Mouse (Mus musculus) liver, postnatal 0 days (tissue): ENCODE results near the gene Tut1. TPM values are rescaled to one million over a fixed set of nuclear protein-coding genes. Genes with fewer than 3 reads are reported as not detected.

Experiments
- ATAC-seq: fragments of 200-750 bp; cut with Nextera tagmentation; 2 replicates; pipeline ENCODE4 v1.8.0; 2017; ENCODE audit warnings: mild to moderate bottlenecking, moderate library complexity
- DNase-seq: peaks from one replicate; pipeline ENCODE4 v3.0.0-alpha.2; 2016
- H3K27ac ChIP-seq: fragments of 300-500 bp; sonication (generic); 2 replicates; pipeline ENCODE4 v1.5.1; 2014; ENCODE audit warnings: antibody characterized with exemption, moderate library complexity, mild to moderate bottlenecking, low read depth
- H3K27me3 ChIP-seq: fragments of 300-500 bp; sonication (generic); 2 replicates; pipeline ENCODE4 v1.6.1; 2014; ENCODE audit warnings: low read length, control low read depth, mixed read lengths; ENCODE audit not compliant: insufficient read depth
- H3K36me3 ChIP-seq: fragments of 300-500 bp; sonication (generic); replicated peaks from 2 replicates; pipeline ENCODE4 v1.6.1; 2014; ENCODE audit warnings: mild to moderate bottlenecking, control low read depth, low read length, moderate library complexity, mixed read lengths; ENCODE audit not compliant: insufficient read depth
- H3K4me1 ChIP-seq: fragments of 300-500 bp; sonication (generic); 2 replicates; pipeline ENCODE4 v1.6.1; 2014; ENCODE audit warnings: antibody characterized with exemption, mild to moderate bottlenecking, control low read depth; ENCODE audit not compliant: insufficient read depth
- H3K4me2 ChIP-seq: fragments of 300-500 bp; sonication (generic); 2 replicates; pipeline ENCODE4 v1.6.1; 2014; ENCODE audit warnings: low read depth, mild to moderate bottlenecking, low read length, moderate library complexity, mixed read lengths
- H3K4me3 ChIP-seq: fragments of 300-500 bp; sonication (generic); 2 replicates; pipeline ENCODE4 v1.5.1; 2014; ENCODE audit warnings: low read depth, low read length
- H3K9ac ChIP-seq: fragments of 300-500 bp; sonication (generic); replicated peaks from 2 replicates; pipeline ENCODE4 v1.6.1; 2014; ENCODE audit warnings: mild to moderate bottlenecking, moderate library complexity
- H3K9me3 ChIP-seq: fragments of 300-500 bp; sonication (generic); 2 replicates; pipeline ENCODE4 v1.6.1; 2016; ENCODE audit warnings: mild to moderate bottlenecking, control low read depth, low read length, mixed read lengths
- CTCF ChIP-seq: sonication (generic); IDR thresholded peaks from 2 replicates; pipeline ENCODE4 v1.5.1; 2016; ENCODE audit warnings: antibody characterized with exemption, low read depth
- EP300 ChIP-seq: IDR thresholded peaks from 2 replicates; pipeline ENCODE4 v1.6.1; 2016; ENCODE audit warnings: antibody characterized with exemption, low read depth, mild to moderate bottlenecking
- WGBS: fragments of 180-500 bp; shearing (Covaris S2); extraction: QIAGEN DNeasy Blood & Tissue Kit; methylation state at CpG from one replicate; pipeline ENCODE4 v1.1.7; 2014; ENCODE audit not compliant: insufficient replicate concordance; 5-methylcytosine and 5-hydroxymethylcytosine counted together
- polyA plus RNA-seq: library from polyadenylated mRNA; unstranded; fragments of >200 nt; fragmentation: Nextera tagmentation; extraction: Ambion mirVana; gene quantifications from 2 replicates; pipeline ENCODE4 v1.2.1, GENCODE M21; 2015

Gene Tut1
- polyA plus RNA-seq, 1 experiment from 2014 or later, result 10.7 TPM

GRCm38 (mm10) chr19:8941515-8942217 is 12.0 kb upstream of the Tut1 start, which contains the start of gene Mta2:
Gene Mta2 (plus strand): TSS chr19:8941875.
- H3K4me2 ChIP-seq, result peak within 1 kb of the TSS; percentile 77
- H3K4me3 ChIP-seq, result peak within 1 kb of the TSS; percentile 90
- H3K27ac ChIP-seq, result peak within 1 kb of the TSS; percentile 99
- H3K9me3 ChIP-seq, result no peaks in the 10 kb centered on the region
- H3K9ac ChIP-seq, result peak within 1 kb of the TSS; percentile 98
- H3K27me3 ChIP-seq, result no peaks in the 10 kb centered on the region
- H3K36me3 ChIP-seq, result peaks cover 43% of the 10 kb centered on the region
- ATAC-seq (peak; percentile 91), DNase-seq (peak; percentile 97)
- peaks cover 36% of the 10 kb centered on the region for H3K4me1 ChIP-seq
- TF ChIP-seq EP300 (peak; percentile 49; the same call in 1 of the 2 replicates), CTCF (0 out of 2 replicates have a peak, but pooled peaks have one; percentile 27)
- under 1% methylated on average over 64 of the region's 64 CpGs for WGBS

GRCm38 (mm10) chr19:8942276-8942964 is 11.2 kb upstream of the Tut1 start:
- Histone ChIP-seq H3K4me1 (peaks cover 38% of the 10 kb centered on the region), H3K27me3 (no peaks in the 10 kb centered on the region), H3K9ac (peak overlapping the region; percentile 98), H3K36me3 (peaks cover 43% of the 10 kb centered on the region), H3K4me3 (peak overlapping the region; percentile 90), H3K4me2 (peak overlapping the region; percentile 77), H3K9me3 (no peaks in the 10 kb centered on the region), H3K27ac (peak overlapping the region; percentile 99)
- ATAC-seq (peak; percentile 43), DNase-seq (peak; percentile 73)
- TF ChIP-seq CTCF, result no peak
- TF ChIP-seq EP300, result no peak
- WGBS, result 1% methylated on average over 45 of the region's 46 CpGs

GRCm38 (mm10) chr19:8943047-8943446 is 10.6 kb upstream of the Tut1 start:
- TF ChIP-seq EP300 (no peak), CTCF (no peak)
- no peaks in the 10 kb centered on the region for H3K9me3 ChIP-seq
- H3K27me3 ChIP-seq, result no peaks in the 10 kb centered on the region
- H3K27ac ChIP-seq, result peak overlapping the region; percentile 99; the same call in 1 of the 2 replicates
- 45% methylated on average over 2 of the region's 2 CpGs for WGBS
- peaks cover 38% of the 10 kb centered on the region for H3K4me1 ChIP-seq
- ATAC-seq, result no peak
- H3K9ac ChIP-seq, result peak overlapping the region; percentile 98
- peak overlapping the region; percentile 90 for H3K4me3 ChIP-seq
- DNase-seq, result no peak
- H3K36me3 ChIP-seq, result peaks cover 48% of the 10 kb centered on the region
- H3K4me2 ChIP-seq, result peak overlapping the region; percentile 77

- TF ChIP-seq EP300, result peak; percentile 74
- no peak for TF ChIP-seq CTCF
- Histone ChIP-seq H3K36me3 (peaks cover 53% of the 10 kb centered on the region), H3K4me1 (peaks cover 38% of the 10 kb centered on the region), H3K27ac (peak overlapping the region; percentile 99), H3K4me2 (peak overlapping the region; percentile 77), H3K4me3 (peak overlapping the region; percentile 90), H3K27me3 (no peaks in the 10 kb centered on the region), H3K9me3 (no peaks in the 10 kb centered on the region), H3K9ac (peak overlapping the region; percentile 98)
- 23% methylated on average over 5 of the region's 5 CpGs for WGBS
- peak; percentile 75 for DNase-seq
- ATAC-seq, result 0 out of 2 replicates have a peak, but pooled peaks have one; percentile 1
Measured at GRCm38 (mm10) chr19:8944062-8944461, 9.6 kb upstream of the Tut1 start.

GRCm38 (mm10) chr19:8944750-8945149 is 8.9 kb upstream of the Tut1 start:
- TF ChIP-seq EP300 (no peak), CTCF (no peak)
- Histone ChIP-seq H3K27ac (peak overlapping the region; percentile 99), H3K4me3 (peak overlapping the region; percentile 90; the same call in 1 of the 2 replicates)

GRCm38 (mm10) chr19:8945251-8945650 is 8.4 kb upstream of the Tut1 start:
- no peaks in the 10 kb centered on the region for H3K9me3 ChIP-seq
- H3K27ac ChIP-seq, result peak overlapping the region; percentile 99
- TF ChIP-seq CTCF, result 0 out of 2 replicates have a peak, but pooled peaks have one; percentile 3
- TF ChIP-seq EP300, result no peak
- no peak for DNase-seq
- no peaks in the 10 kb centered on the region for H3K27me3 ChIP-seq
- ATAC-seq, result peak; percentile 9; the same call in 1 of the 2 replicates
- peak overlapping the region; percentile 77 for H3K4me2 ChIP-seq
- H3K36me3 ChIP-seq, result peaks cover 57% of the 10 kb centered on the region
- H3K9ac ChIP-seq, result no peak overlapping the region
- WGBS, result 59% methylated on average over 6 of the region's 6 CpGs
- peaks cover 38% of the 10 kb centered on the region for H3K4me1 ChIP-seq
- 0 out of 2 replicates have a peak overlapping the region, but pooled peaks have one; percentile 90 for H3K4me3 ChIP-seq

More at GRCm38 (mm10) chr19:8944750-8945149, 8.9 kb upstream of the Tut1 start:
- peaks cover 38% of the 10 kb centered on the region for H3K4me1 ChIP-seq
- no peak overlapping the region for H3K9ac ChIP-seq
- 11% methylated on average over 5 of the region's 5 CpGs for WGBS
- DNase-seq (peak; percentile 86), ATAC-seq (peak; percentile 18; the same call in 1 of the 2 replicates)
- H3K4me2 ChIP-seq, result peak overlapping the region; percentile 77
- no peaks in the 10 kb centered on the region for H3K9me3 ChIP-seq
- H3K36me3 ChIP-seq, result peaks cover 57% of the 10 kb centered on the region
- no peaks in the 10 kb centered on the region for H3K27me3 ChIP-seq
